Mouse (Mus musculus) layer of hippocampus, adult 2 months (tissue): ENCODE data around the gene Zfand3. TPM values are rescaled to one million over a fixed set of nuclear protein-coding genes. Genes with fewer than 3 reads are reported as not detected.

Experiments
- DNase-seq, 2 experiments: peaks; one replicate each; pipeline ENCODE4 v3.0.0; 2022; ENCODE audit warnings: low spot score in 2 of 2
- H3K27ac ChIP-seq: fragments of 200-600 bp; 2 replicates; pipeline ENCODE4 v1.8.1; 2022
- H3K4me3 ChIP-seq: fragments of 200-600 bp; 2 replicates; pipeline ENCODE4 v1.8.1; 2022; ENCODE audit warnings: mild to moderate bottlenecking
- CTCF ChIP-seq: fragments of 200-600 bp; conservative IDR thresholded peaks from 2 replicates; pipeline ENCODE4 v1.8.1; 2022; ENCODE audit warnings: antibody characterized with exemption, mild to moderate bottlenecking, moderate library complexity
- total RNA-seq, 2 experiments: library from RNA; stranded (reverse); gene quantifications; 2 replicates each; pipeline ENCODE4 v1.2.3; 2021

Zfand3 gene
- total RNA-seq, 2 experiments from 2014 or later: 112 to 118 TPM

- Histone ChIP-seq H3K27ac (no peak overlapping the region), H3K4me3 (no peak overlapping the region)
- DNase-seq: no peak
- TF ChIP-seq CTCF: no peak
These were observed 131.4 kb downstream of the Zfand3 start for GRCm38 (mm10) chr17:30135890-30136289.

- TF ChIP-seq CTCF: no peak
- no peak overlapping the region for H3K4me3 ChIP-seq
These were observed 132.2 kb downstream of the Zfand3 start for GRCm38 (mm10) chr17:30136684-30137083.

DNA sequence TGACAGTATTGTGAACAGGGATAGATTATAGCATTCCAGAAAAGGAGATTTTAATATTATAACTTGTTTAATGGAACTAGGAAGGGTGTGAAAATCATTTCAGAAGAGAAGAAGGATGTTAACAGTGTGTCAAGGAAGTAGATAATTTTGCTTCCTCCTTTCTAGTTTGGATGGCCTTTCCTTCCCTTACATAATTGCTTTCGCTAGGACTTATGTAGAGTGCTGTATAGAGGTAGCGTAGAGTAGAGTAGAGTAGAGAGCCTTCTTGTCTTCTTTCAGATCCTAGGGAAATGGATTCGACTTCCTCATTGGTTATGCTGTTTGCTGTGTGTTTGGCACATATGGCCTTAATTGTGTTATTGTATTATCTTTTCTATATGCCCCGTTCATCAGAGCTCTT is 132.6 kb downstream of the Zfand3 start:
- no peak for TF ChIP-seq CTCF
- Histone ChIP-seq H3K4me3 (no peak overlapping the region), H3K27ac (no peak overlapping the region)
- no peak for DNase-seq

More at GRCm38 (mm10) chr17:30136684-30137083, 132.2 kb downstream of the Zfand3 start:
- no peak overlapping the region for H3K27ac ChIP-seq
- DNase-seq: no peak

DNA sequence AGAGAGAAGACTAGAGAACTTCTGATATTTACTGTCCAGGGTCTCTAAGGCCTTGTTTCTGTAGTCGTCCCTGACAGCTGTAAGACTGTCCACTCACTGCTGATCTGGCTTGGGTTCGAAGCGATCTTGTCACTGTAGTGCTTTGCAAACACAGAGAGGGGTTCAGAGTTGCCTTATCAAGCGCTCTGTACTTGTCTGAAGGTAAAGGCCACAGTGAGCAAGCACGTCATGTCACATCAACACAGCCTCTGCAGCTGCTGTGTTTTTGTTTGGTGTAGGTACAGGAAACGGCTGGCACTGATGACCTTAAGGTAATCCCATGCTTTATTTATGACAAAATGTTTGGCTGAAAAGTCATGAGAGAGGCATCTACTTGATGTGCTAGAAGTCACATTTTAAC is 139.6 kb downstream of the Zfand3 start:
- Histone ChIP-seq H3K4me3 (no peak overlapping the region), H3K27ac (peak overlapping the region; percentile 23; the same call in 1 of the 2 replicates)
- no peak for TF ChIP-seq CTCF
- no peak for DNase-seq

GRCm38 (mm10) chr17:30145596-30146149 is 141.1 kb downstream of the Zfand3 start:
- no peak for DNase-seq
- no peak overlapping the region for H3K27ac ChIP-seq
- no peak overlapping the region for H3K4me3 ChIP-seq
- TF ChIP-seq CTCF: peak; percentile 52

GRCm38 (mm10) chr17:30146555-30146954 is 142.0 kb downstream of the Zfand3 start:
- TF ChIP-seq CTCF: no peak
- H3K4me3 ChIP-seq: no peak overlapping the region
- no peak for DNase-seq
- H3K27ac ChIP-seq: peak overlapping the region; percentile 33; the same call in 1 of the 2 replicates

- peak overlapping the region; percentile 33; the same call in 1 of the 2 replicates for H3K27ac ChIP-seq
- no peak overlapping the region for H3K4me3 ChIP-seq
- no peak for DNase-seq
- TF ChIP-seq CTCF: no peak
These were observed 143.4 kb downstream of the Zfand3 start for GRCm38 (mm10) chr17:30147897-30148296.

DNA sequence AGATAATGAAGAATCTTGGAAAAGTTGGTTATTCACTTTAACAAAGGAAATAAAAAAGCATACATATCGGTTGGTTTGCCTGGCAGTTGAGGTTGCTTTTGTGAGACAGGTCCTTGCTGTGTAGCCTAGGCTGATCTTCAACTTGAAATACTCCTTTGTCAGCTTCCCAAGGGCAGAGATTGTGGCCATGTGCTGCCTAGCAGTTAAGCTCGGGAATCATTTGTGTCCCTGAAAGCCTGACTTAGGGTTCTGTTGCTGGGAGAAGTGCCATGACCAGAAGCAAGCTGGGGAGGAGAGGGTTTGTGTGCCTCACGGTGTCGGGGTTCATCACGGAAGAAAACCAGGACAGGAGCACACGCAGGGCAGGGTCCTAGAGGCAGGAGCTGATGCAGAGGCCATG is 143.8 kb downstream of the Zfand3 start:
- Histone ChIP-seq H3K4me3 (no peak overlapping the region), H3K27ac (peak overlapping the region; percentile 33; the same call in 1 of the 2 replicates)
- no peak for DNase-seq
- TF ChIP-seq CTCF: no peak

GRCm38 (mm10) chr17:30149911-30150310 is 145.4 kb downstream of the Zfand3 start:
- H3K4me3 ChIP-seq: no peak overlapping the region
- no peak overlapping the region for H3K27ac ChIP-seq
- TF ChIP-seq CTCF: no peak
- no peak for DNase-seq

DNA sequence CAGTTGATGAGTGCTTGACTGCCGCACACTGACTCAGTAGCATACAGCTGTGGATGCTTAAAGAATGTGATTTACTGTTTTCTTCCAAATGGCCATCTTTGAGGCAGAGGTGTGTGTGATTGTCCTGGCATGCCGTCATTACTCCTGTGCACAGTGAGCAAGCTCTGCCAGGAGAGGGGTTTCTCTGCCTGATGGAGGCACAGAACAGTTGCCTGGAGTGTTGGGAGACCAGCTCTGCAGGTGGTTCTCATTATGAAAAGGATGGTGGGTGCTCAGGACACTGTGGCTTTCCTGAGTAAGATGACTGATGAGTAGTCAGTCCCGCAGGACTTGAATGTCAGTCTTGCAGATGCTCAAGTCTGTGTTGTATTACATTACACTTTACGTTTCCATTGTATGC is 149.6 kb downstream of the Zfand3 start:
- H3K4me3 ChIP-seq: no peak overlapping the region
- no peak for TF ChIP-seq CTCF
- DNase-seq: peak in 1 of 2 experiments; percentile 6
- no peak overlapping the region for H3K27ac ChIP-seq

GRCm38 (mm10) chr17:30154861-30155260 is 150.3 kb downstream of the Zfand3 start:
- H3K27ac ChIP-seq: no peak overlapping the region; the same call in 1 of the 2 replicates
- TF ChIP-seq CTCF: no peak
- DNase-seq: no peak
- H3K4me3 ChIP-seq: no peak overlapping the region

DNA sequence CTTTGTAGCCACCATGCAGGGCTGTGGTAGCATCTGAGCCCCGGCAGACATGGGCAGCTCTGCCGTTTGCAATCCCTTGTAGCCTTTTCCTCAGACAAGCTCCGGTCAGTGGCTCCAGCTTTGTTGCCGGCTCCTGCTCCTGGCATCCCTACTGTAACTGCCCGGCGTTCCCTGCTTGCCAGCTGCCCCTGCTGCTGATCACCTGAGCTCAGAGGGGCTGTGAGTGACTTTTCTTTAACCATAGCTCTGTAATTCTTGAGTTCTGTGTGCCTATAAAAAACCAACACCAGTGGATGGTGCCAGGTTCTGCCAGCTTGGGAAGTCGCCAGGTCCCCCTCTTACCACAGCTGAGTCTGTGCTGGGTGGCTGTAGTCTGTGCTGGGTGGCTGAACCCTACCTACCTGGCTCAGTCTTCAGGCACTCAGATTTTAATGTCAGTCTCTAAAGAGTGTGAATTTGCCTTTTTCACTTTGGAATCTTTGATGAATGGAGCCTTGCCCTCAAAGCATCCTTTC is 150.9 kb downstream of the Zfand3 start:
- H3K4me3 ChIP-seq: no peak overlapping the region
- H3K27ac ChIP-seq: no peak overlapping the region; the same call in 1 of the 2 replicates
- TF ChIP-seq CTCF: no peak
- peak in 1 of 2 experiments; percentile 8 for DNase-seq

- no peak overlapping the region for H3K27ac ChIP-seq
- peak in 1 of 2 experiments; percentile 8 for DNase-seq
- TF ChIP-seq CTCF: no peak
These were observed 154.0 kb downstream of the Zfand3 start for GRCm38 (mm10) chr17:30158419-30159108.

GRCm38 (mm10) chr17:30159341-30159740 is 154.8 kb downstream of the Zfand3 start:
- no peak for TF ChIP-seq CTCF
- Histone ChIP-seq H3K27ac (no peak overlapping the region), H3K4me3 (no peak overlapping the region)
- DNase-seq: no peak

More at GRCm38 (mm10) chr17:30158419-30159108, 154.0 kb downstream of the Zfand3 start:
- H3K4me3 ChIP-seq: no peak overlapping the region
